Mouse (Mus musculus) heart, adult 2 months (tissue): ENCODE data around the gene Btbd3.

Source experiments
- CTCF ChIP-seq: fragments of 200-600 bp; IDR thresholded peaks from 2 replicates; pipeline ENCODE4 v1.8.1; 2022; ENCODE audit warnings: antibody characterized with exemption, mild to moderate bottlenecking, moderate library complexity
- EP300 ChIP-seq: fragments of 200-500 bp; IDR thresholded peaks from 2 replicates; pipeline ENCODE4 v1.6.1; 2011; ENCODE audit warnings: low read depth, low read length, control low read depth; ENCODE audit not compliant: insufficient read depth
- POLR2A ChIP-seq: fragments of 200-500 bp; IDR thresholded peaks from 2 replicates; pipeline ENCODE4 v1.6.1; 2011; ENCODE audit warnings: mild to moderate bottlenecking, low read depth, low read length, control low read depth; ENCODE audit not compliant: insufficient read depth

GRCm38 (mm10) chr2:138277842-138278691 is 21.7 kb downstream of the Btbd3 start:
- TF ChIP-seq CTCF (peak; percentile 34), POLR2A (peak; percentile 96), EP300 (0 out of 2 replicates have a peak, but pooled peaks have one; percentile 43)
